Mouse (Mus musculus) heart, embryonic 12.5 days (tissue): ENCODE data around the gene Slc1a1. TPM values are rescaled to one million over a fixed set of nuclear protein-coding genes. Genes with fewer than 3 reads are reported as not detected.

Experiments used
- ATAC-seq: fragments of 200-750 bp; cut with Nextera tagmentation; 2 replicates; pipeline ENCODE4 v1.8.0; 2017; ENCODE audit warnings: moderate TSS enrichment, moderate library complexity; ENCODE audit not compliant: insufficient number of reproducible peaks, low FRiP score
- H3K27ac ChIP-seq: fragments of 300-500 bp; sonication (generic); 2 replicates; pipeline ENCODE4 v1.5.1; 2016; ENCODE audit warnings: mild to moderate bottlenecking, moderate library complexity; ENCODE audit not compliant: poor library complexity, severe bottlenecking
- H3K27me3 ChIP-seq: fragments of 300-500 bp; sonication (generic); replicated peaks from 2 replicates; pipeline ENCODE4 v1.6.1; 2016; ENCODE audit warnings: mild to moderate bottlenecking, moderate library complexity
- H3K36me3 ChIP-seq: fragments of 300-500 bp; sonication (generic); 2 replicates; pipeline ENCODE4 v1.6.1; 2016; ENCODE audit warnings: mild to moderate bottlenecking, moderate library complexity
- H3K4me1 ChIP-seq: fragments of 300-500 bp; sonication (generic); replicated peaks from 2 replicates; pipeline ENCODE4 v1.6.1; 2016; ENCODE audit warnings: mild to moderate bottlenecking
- H3K4me2 ChIP-seq: fragments of 300-500 bp; sonication (generic); 2 replicates; pipeline ENCODE4 v1.6.1; 2016; ENCODE audit warnings: mild to moderate bottlenecking, moderate library complexity
- H3K4me3 ChIP-seq: fragments of 300-500 bp; sonication (generic); 2 replicates; pipeline ENCODE4 v1.5.1; 2016; ENCODE audit warnings: mild to moderate bottlenecking
- H3K9ac ChIP-seq: fragments of 300-500 bp; sonication (generic); 2 replicates; pipeline ENCODE4 v1.6.1; 2016; ENCODE audit warnings: mild to moderate bottlenecking, moderate library complexity
- H3K9me3 ChIP-seq: fragments of 300-500 bp; sonication (generic); replicated peaks from 2 replicates; pipeline ENCODE4 v1.6.1; 2016; ENCODE audit warnings: mild to moderate bottlenecking, moderate library complexity
- WGBS: fragments of 180-500 bp; shearing (Covaris S2); methylation state at CpG from one replicate; pipeline ENCODE4 v1.1.7; 2016; 5-methylcytosine and 5-hydroxymethylcytosine counted together
- polyA plus RNA-seq: library from polyadenylated mRNA; unstranded; fragments of >200 nt; fragmentation: Nextera tagmentation; extraction: Ambion mirVana; gene quantifications from 2 replicates; pipeline ENCODE4 v1.2.1, GENCODE M21; 2016

Gene Slc1a1
- polyA plus RNA-seq, 1 experiment from 2014 or later, result 1.7 TPM

GRCm38 (mm10) chr19:28916492-28916891, 81.6 kb downstream of the Slc1a1 start:
- 54% methylated on average over 4 of the region's 4 CpGs for WGBS

DNA sequence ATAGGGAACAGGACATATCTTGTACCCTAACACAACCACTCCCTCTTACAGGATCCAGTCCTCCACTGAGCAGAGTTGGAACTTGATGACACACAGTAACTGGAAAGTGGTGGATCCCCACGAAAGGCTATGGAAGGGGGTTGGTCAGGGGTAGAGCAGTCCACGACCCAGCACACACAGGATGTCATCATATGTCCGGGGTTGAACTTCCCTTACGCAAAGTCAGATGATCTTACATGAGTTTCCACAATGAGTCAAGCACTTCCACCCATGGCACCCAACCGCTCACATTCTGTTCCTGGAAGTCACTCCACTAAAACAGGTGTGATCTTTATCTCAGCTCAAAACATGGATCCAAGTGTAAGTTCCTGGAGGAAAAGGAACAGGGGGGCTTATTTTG, 83.0 kb downstream of the Slc1a1 start:
- H3K27ac ChIP-seq, result no peak overlapping the region
- no peak overlapping the region for H3K4me2 ChIP-seq
- WGBS, result 71% methylated on average over 5 of the region's 5 CpGs
- H3K9ac ChIP-seq, result no peak overlapping the region
- H3K27me3 ChIP-seq, result no peaks in the 10 kb centered on the region
- H3K36me3 ChIP-seq, result no peaks in the 10 kb centered on the region
- peaks cover 11% of the 10 kb centered on the region; the same call in 1 of the 2 replicates for H3K4me1 ChIP-seq
- no peaks in the 10 kb centered on the region for H3K9me3 ChIP-seq
- no peak overlapping the region for H3K4me3 ChIP-seq
- ATAC-seq, result no peak

More at GRCm38 (mm10) chr19:28916492-28916891, 81.6 kb downstream of the Slc1a1 start:
- Histone ChIP-seq H3K36me3 (no peaks in the 10 kb centered on the region), H3K27me3 (no peaks in the 10 kb centered on the region), H3K4me2 (no peak overlapping the region), H3K4me3 (no peak overlapping the region), H3K9me3 (no peaks in the 10 kb centered on the region), H3K27ac (no peak overlapping the region), H3K9ac (no peak overlapping the region), H3K4me1 (peaks cover 11% of the 10 kb centered on the region; the same call in 1 of the 2 replicates)
- ATAC-seq, result no peak

- 87% methylated on average over 5 of the region's 5 CpGs for WGBS
- no peak for ATAC-seq
Observed at GRCm38 (mm10) chr19:28926366-28926765, 91.5 kb downstream of the Slc1a1 start.

DNA sequence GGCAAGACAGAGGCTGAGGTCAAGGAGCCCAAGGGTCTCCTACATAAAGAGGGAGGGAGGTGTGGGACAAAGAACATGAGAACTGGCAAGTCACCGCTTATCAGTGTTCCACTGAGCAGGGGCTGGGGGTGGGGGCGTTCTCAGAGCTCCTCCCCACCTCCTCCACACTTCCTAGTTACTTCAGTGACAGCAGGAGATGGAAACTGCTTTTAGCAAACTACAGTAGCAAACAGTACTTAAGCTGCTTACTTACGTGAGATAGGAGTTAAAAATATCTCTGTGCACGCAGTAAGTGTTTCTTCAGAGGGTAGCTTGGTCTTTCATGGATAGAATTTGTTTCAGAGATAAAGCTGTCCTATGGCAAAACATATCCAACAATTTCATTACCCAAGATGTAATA, 92.5 kb downstream of the Slc1a1 start:
- 0 out of 2 replicates have a peak overlapping the region, but pooled peaks have one; percentile 3 for H3K27ac ChIP-seq
- no peaks in the 10 kb centered on the region for H3K27me3 ChIP-seq
- 6% methylated on average over 4 of the region's 4 CpGs for WGBS
- no peaks in the 10 kb centered on the region for H3K9me3 ChIP-seq
- ATAC-seq, result no peak
- H3K4me2 ChIP-seq, result no peak overlapping the region
- H3K9ac ChIP-seq, result no peak overlapping the region
- peaks cover 14% of the 10 kb centered on the region for H3K4me1 ChIP-seq
- no peaks in the 10 kb centered on the region for H3K36me3 ChIP-seq
- no peak overlapping the region for H3K4me3 ChIP-seq

More at GRCm38 (mm10) chr19:28926366-28926765, 91.5 kb downstream of the Slc1a1 start:
- Histone ChIP-seq H3K27ac (no peak overlapping the region), H3K4me3 (no peak overlapping the region), H3K4me2 (no peak overlapping the region), H3K9me3 (no peaks in the 10 kb centered on the region), H3K9ac (no peak overlapping the region), H3K27me3 (no peaks in the 10 kb centered on the region), H3K4me1 (peaks cover 14% of the 10 kb centered on the region), H3K36me3 (no peaks in the 10 kb centered on the region)

GRCm38 (mm10) chr19:28929034-28929433, 94.2 kb downstream of the Slc1a1 start:
- Histone ChIP-seq H3K4me2 (no peak overlapping the region), H3K9ac (no peak overlapping the region), H3K27me3 (no peaks in the 10 kb centered on the region), H3K27ac (no peak overlapping the region), H3K9me3 (no peaks in the 10 kb centered on the region), H3K36me3 (no peaks in the 10 kb centered on the region), H3K4me1 (peaks cover 14% of the 10 kb centered on the region), H3K4me3 (no peak overlapping the region)
- ATAC-seq, result no peak

GRCm38 (mm10) chr19:28934897-28935296, 100.0 kb downstream of the Slc1a1 start:
- Histone ChIP-seq H3K4me1 (peaks cover 1% of the 10 kb centered on the region), H3K36me3 (no peaks in the 10 kb centered on the region), H3K9me3 (no peaks in the 10 kb centered on the region), H3K27me3 (no peaks in the 10 kb centered on the region), H3K9ac (no peak overlapping the region), H3K27ac (no peak overlapping the region), H3K4me2 (no peak overlapping the region), H3K4me3 (no peak overlapping the region)
- 79% methylated on average over 3 of the region's 3 CpGs for WGBS
- no peak for ATAC-seq

DNA sequence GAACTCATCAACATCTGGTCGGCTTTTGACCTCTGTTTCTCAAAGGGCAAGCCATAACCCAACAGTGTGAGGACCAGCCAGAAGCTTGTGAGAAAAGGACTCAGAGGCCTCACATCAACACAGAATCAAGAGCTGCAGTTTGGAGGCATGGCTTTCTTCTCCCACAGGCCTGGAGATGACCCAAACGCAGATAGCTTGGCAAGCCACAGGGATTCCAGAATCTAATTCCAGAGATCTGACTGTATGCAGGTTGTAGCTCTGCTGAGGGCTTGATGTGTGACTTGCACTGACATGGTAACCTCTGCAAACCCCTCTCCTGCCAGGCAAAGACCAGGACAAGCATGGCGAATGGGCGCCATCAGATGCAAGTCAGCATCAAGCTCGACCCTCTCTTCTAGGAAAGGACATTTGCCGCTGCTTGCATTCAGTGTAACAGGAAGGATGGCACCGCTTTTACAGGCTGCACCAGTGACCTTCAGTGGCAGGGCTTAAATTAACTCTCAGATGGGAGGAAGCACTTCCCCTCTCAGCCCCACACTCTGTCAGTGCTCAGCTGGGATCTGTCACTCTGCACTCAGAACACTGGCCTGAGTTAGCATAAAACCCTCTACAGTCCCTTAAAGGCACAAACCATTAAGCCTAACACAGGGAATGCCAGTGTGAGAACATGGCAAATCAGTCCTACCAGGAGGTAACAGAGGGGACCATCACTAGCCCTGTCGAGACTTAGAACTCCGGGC, 105.5 kb downstream of the Slc1a1 start:
- H3K9ac ChIP-seq, result no peak overlapping the region
- no peak overlapping the region for H3K4me3 ChIP-seq
- H3K27me3 ChIP-seq, result no peaks in the 10 kb centered on the region
- no peaks in the 10 kb centered on the region for H3K36me3 ChIP-seq
- 36% methylated on average over 9 of the region's 9 CpGs for WGBS
- H3K4me1 ChIP-seq, result peaks cover 16% of the 10 kb centered on the region
- H3K27ac ChIP-seq, result peak overlapping the region; percentile 83
- ATAC-seq, result peak; percentile 53
- peak overlapping the region; percentile 22; the same call in 1 of the 2 replicates for H3K4me2 ChIP-seq
- H3K9me3 ChIP-seq, result no peaks in the 10 kb centered on the region

- Histone ChIP-seq H3K4me3 (no peak overlapping the region), H3K27ac (peak overlapping the region; percentile 65), H3K9ac (no peak overlapping the region), H3K4me2 (no peak overlapping the region), H3K36me3 (no peaks in the 10 kb centered on the region), H3K9me3 (no peaks in the 10 kb centered on the region), H3K4me1 (peaks cover 16% of the 10 kb centered on the region), H3K27me3 (no peaks in the 10 kb centered on the region)
- ATAC-seq, result no peak
- 57% methylated on average over 4 of the region's 4 CpGs for WGBS
Observed at GRCm38 (mm10) chr19:28941271-28941670, 106.4 kb downstream of the Slc1a1 start.

- Histone ChIP-seq H3K9ac (no peak overlapping the region), H3K4me1 (peaks cover 9% of the 10 kb centered on the region), H3K9me3 (peaks cover 6% of the 10 kb centered on the region; the same call in 1 of the 2 replicates), H3K4me3 (no peak overlapping the region), H3K27ac (no peak overlapping the region), H3K4me2 (no peak overlapping the region), H3K27me3 (no peaks in the 10 kb centered on the region), H3K36me3 (no peaks in the 10 kb centered on the region)
- no peak for ATAC-seq
- 8% methylated on average over 4 of the region's 4 CpGs for WGBS
Observed at GRCm38 (mm10) chr19:28946782-28947181, 111.9 kb downstream of the Slc1a1 start.

DNA sequence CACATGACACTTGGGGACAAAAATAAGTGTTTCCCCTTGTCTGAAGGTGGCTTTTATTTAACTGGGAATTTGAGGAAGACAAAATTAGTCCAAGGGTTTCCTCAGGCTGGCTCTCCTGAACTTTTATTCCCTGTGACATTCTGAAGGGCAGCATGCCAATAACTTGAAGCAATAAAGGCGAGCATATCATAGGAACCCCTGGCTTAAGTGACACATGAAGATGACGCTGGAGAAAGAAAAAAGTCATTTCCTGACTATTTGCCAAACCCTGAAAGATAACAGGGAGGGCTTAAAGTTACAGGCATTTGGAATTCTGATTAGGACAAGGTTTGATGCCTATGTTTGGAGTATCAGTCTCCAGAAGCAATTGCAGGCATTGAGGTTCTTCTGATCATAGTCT, 112.5 kb downstream of the Slc1a1 start:
- Histone ChIP-seq H3K27me3 (no peaks in the 10 kb centered on the region), H3K4me3 (no peak overlapping the region), H3K36me3 (no peaks in the 10 kb centered on the region), H3K27ac (no peak overlapping the region), H3K9ac (no peak overlapping the region), H3K4me1 (peaks cover 9% of the 10 kb centered on the region), H3K4me2 (no peak overlapping the region), H3K9me3 (peaks cover 6% of the 10 kb centered on the region; the same call in 1 of the 2 replicates)
- 31% methylated on average over 2 of the region's 2 CpGs for WGBS
- no peak for ATAC-seq

GRCm38 (mm10) chr19:28951251-28951650, 116.4 kb downstream of the Slc1a1 start:
- 80% methylated on average over 5 of the region's 5 CpGs for WGBS

More at GRCm38 (mm10) chr19:28951251-28951650, 116.4 kb downstream of the Slc1a1 start:
- H3K9ac ChIP-seq, result no peak overlapping the region
- ATAC-seq, result no peak
- H3K36me3 ChIP-seq, result no peaks in the 10 kb centered on the region
- no peak overlapping the region for H3K4me3 ChIP-seq
- H3K4me2 ChIP-seq, result no peak overlapping the region
- H3K27ac ChIP-seq, result no peak overlapping the region
- H3K4me1 ChIP-seq, result peaks cover 9% of the 10 kb centered on the region
- no peaks in the 10 kb centered on the region for H3K27me3 ChIP-seq
- H3K9me3 ChIP-seq, result peaks cover 6% of the 10 kb centered on the region; the same call in 1 of the 2 replicates
